Mouse (Mus musculus): ENCODE data around the gene Zan. TPM values are rescaled to one million over a fixed set of nuclear protein-coding genes. Genes with fewer than 3 reads are reported as not detected.
A peak's percentile ranks its signal among the peaks of the same experiment; 100 is the strongest.

Gene Zan
- polyA plus RNA-seq, 1 experiment from 2014 or later = 0.17 TPM

- H3K4me3 ChIP-seq (replicated peaks; ENCODE audit: low read length) = peak overlapping the region; percentile 52
- ATAC-seq (ENCODE audit: low FRiP score) = peak; percentile 83
- peak overlapping the region; percentile 91 for H3K27ac ChIP-seq
- peaks cover 9% of the 10 kb centered on the region; the same call in 1 of the 2 replicates for H3K36me3 ChIP-seq (replicated peaks; ENCODE audit: control insufficient read depth, insufficient read depth)
- peak overlapping the region; percentile 71 for H3K9ac ChIP-seq
- H3K4me2 ChIP-seq (replicated peaks) = peak overlapping the region; percentile 83
- H3K27me3 ChIP-seq (ENCODE audit: control insufficient read depth, insufficient read depth, low read length) = no peaks in the 10 kb centered on the region
- no peaks in the 10 kb centered on the region for H3K9me3 ChIP-seq (ENCODE audit: control insufficient read depth, low read length)
- peaks cover 14% of the 10 kb centered on the region for H3K4me1 ChIP-seq (replicated peaks; ENCODE audit: control insufficient read depth, insufficient read depth, low read length)
- DNase-seq (ENCODE audit: low spot score) = peak; percentile 86
- WGBS = under 1% methylated on average over 24 of the region's 30 CpGs
These were observed 25.8 kb upstream of the Zan start for GRCm38 (mm10) chr5:137502667-137503110.

GRCm38 (mm10) chr5:137501709-137502666, 25.1 kb upstream of the Zan start, which contains the start of gene Pop7:
Pop7 (minus strand) TSS chr5:137502518.
- ATAC-seq (ENCODE audit: low FRiP score) = peak; percentile 96
- H3K4me2 ChIP-seq (replicated peaks) = peak within 1 kb of the TSS; percentile 83
- no peaks in the 10 kb centered on the region for H3K9me3 ChIP-seq (ENCODE audit: control insufficient read depth, low read length)
- H3K27ac ChIP-seq = peak within 1 kb of the TSS; percentile 91
- 2% methylated on average over 64 of the region's 64 CpGs for whole genome bisulfite sequencing
- H3K9ac ChIP-seq = peak within 1 kb of the TSS; percentile 71
- peak; percentile 100 for DNase-seq (ENCODE audit: low spot score)
- peaks cover 14% of the 10 kb centered on the region for H3K4me1 ChIP-seq (replicated peaks; ENCODE audit: control insufficient read depth, insufficient read depth, low read length)
- H3K36me3 ChIP-seq (replicated peaks; ENCODE audit: control insufficient read depth, insufficient read depth) = peaks cover 9% of the 10 kb centered on the region; the same call in 1 of the 2 replicates
- no peaks in the 10 kb centered on the region for H3K27me3 ChIP-seq (ENCODE audit: control insufficient read depth, insufficient read depth, low read length)
- H3K4me3 ChIP-seq (replicated peaks; ENCODE audit: low read length) = peak within 1 kb of the TSS; percentile 52

GRCm38 (mm10) chr5:137500186-137500585, 23.3 kb upstream of the Zan start:
- DNase-seq (ENCODE audit: low spot score) = no peak
- no peak overlapping the region for H3K9ac ChIP-seq
- no peak overlapping the region for H3K27ac ChIP-seq
- no peak overlapping the region for H3K4me2 ChIP-seq (replicated peaks)
- no peaks in the 10 kb centered on the region for H3K9me3 ChIP-seq (ENCODE audit: control insufficient read depth, low read length)
- peaks cover 14% of the 10 kb centered on the region for H3K4me1 ChIP-seq (replicated peaks; ENCODE audit: control insufficient read depth, insufficient read depth, low read length)
- ATAC-seq (ENCODE audit: low FRiP score) = no peak
- WGBS = 90% methylated on average over 7 of the region's 7 CpGs
- peaks cover 9% of the 10 kb centered on the region; the same call in 1 of the 2 replicates for H3K36me3 ChIP-seq (replicated peaks; ENCODE audit: control insufficient read depth, insufficient read depth)
- no peak overlapping the region for H3K4me3 ChIP-seq (replicated peaks; ENCODE audit: low read length)
- H3K27me3 ChIP-seq (ENCODE audit: control insufficient read depth, insufficient read depth, low read length) = no peaks in the 10 kb centered on the region

GRCm38 (mm10) chr5:137493831-137494230, 17.0 kb upstream of the Zan start:
- H3K27me3 ChIP-seq (ENCODE audit: control insufficient read depth, insufficient read depth, low read length) = no peaks in the 10 kb centered on the region
- ATAC-seq (ENCODE audit: low FRiP score) = no peak
- 83% methylated on average over 13 of the region's 13 CpGs for WGBS
- H3K9ac ChIP-seq = no peak overlapping the region
- H3K27ac ChIP-seq = no peak overlapping the region
- H3K4me3 ChIP-seq (replicated peaks; ENCODE audit: low read length) = no peak overlapping the region
- no peaks in the 10 kb centered on the region for H3K4me1 ChIP-seq (replicated peaks; ENCODE audit: control insufficient read depth, insufficient read depth, low read length)
- DNase-seq (ENCODE audit: low spot score) = no peak
- H3K4me2 ChIP-seq (replicated peaks) = no peak overlapping the region
- H3K9me3 ChIP-seq (ENCODE audit: control insufficient read depth, low read length) = no peaks in the 10 kb centered on the region
- no peaks in the 10 kb centered on the region for H3K36me3 ChIP-seq (replicated peaks; ENCODE audit: control insufficient read depth, insufficient read depth)

GRCm38 (mm10) chr5:137491559-137491958, 14.7 kb upstream of the Zan start:
- Histone ChIP-seq H3K27ac (no peak overlapping the region), H3K27me3 (ENCODE audit: control insufficient read depth, insufficient read depth, low read length) (0 out of 2 replicates have a peak, but pooled peaks cover 2% of the 10 kb centered on the region), H3K4me2 (replicated peaks) (no peak overlapping the region), H3K9me3 (ENCODE audit: control insufficient read depth, low read length) (no peaks in the 10 kb centered on the region), H3K9ac (no peak overlapping the region), H3K4me1 (replicated peaks; ENCODE audit: control insufficient read depth, insufficient read depth, low read length) (no peaks in the 10 kb centered on the region), H3K4me3 (replicated peaks; ENCODE audit: low read length) (no peak overlapping the region), H3K36me3 (replicated peaks; ENCODE audit: control insufficient read depth, insufficient read depth) (no peaks in the 10 kb centered on the region)
- DNase-seq (ENCODE audit: low spot score) (no peak), ATAC-seq (ENCODE audit: low FRiP score) (no peak)
- WGBS = 63% methylated on average over 4 of the region's 4 CpGs

GRCm38 (mm10) chr5:137487616-137488015, 10.8 kb upstream of the Zan start:
- H3K36me3 ChIP-seq (replicated peaks; ENCODE audit: control insufficient read depth, insufficient read depth) = no peaks in the 10 kb centered on the region
- H3K4me3 ChIP-seq (replicated peaks; ENCODE audit: low read length) = no peak overlapping the region
- ATAC-seq (ENCODE audit: low FRiP score) = no peak
- no peaks in the 10 kb centered on the region for H3K9me3 ChIP-seq (ENCODE audit: control insufficient read depth, low read length)
- WGBS = 90% methylated on average over 7 of the region's 7 CpGs
- H3K4me2 ChIP-seq (replicated peaks) = no peak overlapping the region
- peaks cover 18% of the 10 kb centered on the region for H3K27me3 ChIP-seq (ENCODE audit: control insufficient read depth, insufficient read depth, low read length)
- H3K9ac ChIP-seq = no peak overlapping the region
- peaks cover 10% of the 10 kb centered on the region; the same call in 1 of the 2 replicates for H3K4me1 ChIP-seq (replicated peaks; ENCODE audit: control insufficient read depth, insufficient read depth, low read length)
- no peak for DNase-seq (ENCODE audit: low spot score)
- no peak overlapping the region for H3K27ac ChIP-seq

- H3K36me3 ChIP-seq (replicated peaks; ENCODE audit: control insufficient read depth, insufficient read depth) = no peaks in the 10 kb centered on the region
- H3K9me3 ChIP-seq (ENCODE audit: control insufficient read depth, low read length) = no peaks in the 10 kb centered on the region
- H3K4me3 ChIP-seq (replicated peaks; ENCODE audit: low read length) = peak overlapping the region; percentile 13
- ATAC-seq (ENCODE audit: low FRiP score) (no peak), DNase-seq (ENCODE audit: low spot score) (no peak)
- H3K9ac ChIP-seq = peak overlapping the region; percentile 39; the same call in 1 of the 2 replicates
- peaks cover 10% of the 10 kb centered on the region; the same call in 1 of the 2 replicates for H3K4me1 ChIP-seq (replicated peaks; ENCODE audit: control insufficient read depth, insufficient read depth, low read length)
- WGBS = 1% methylated on average over 17 of the region's 17 CpGs
- H3K27ac ChIP-seq = no peak overlapping the region
- H3K27me3 ChIP-seq (ENCODE audit: control insufficient read depth, insufficient read depth, low read length) = peaks cover 18% of the 10 kb centered on the region
- peak overlapping the region; percentile 47 for H3K4me2 ChIP-seq (replicated peaks)
These were observed 8.9 kb upstream of the Zan start for GRCm38 (mm10) chr5:137485851-137486155.

GRCm38 (mm10) chr5:137485071-137485850, 8.4 kb upstream of the Zan start:
- 4% methylated on average over 30 of the region's 30 CpGs for WGBS
- peak overlapping the region; percentile 39; the same call in 1 of the 2 replicates for H3K9ac ChIP-seq
- H3K4me2 ChIP-seq (replicated peaks) = peak overlapping the region; percentile 47
- no peak overlapping the region for H3K27ac ChIP-seq
- no peaks in the 10 kb centered on the region for H3K36me3 ChIP-seq (replicated peaks; ENCODE audit: control insufficient read depth, insufficient read depth)
- no peak for ATAC-seq (ENCODE audit: low FRiP score)
- H3K9me3 ChIP-seq (ENCODE audit: control insufficient read depth, low read length) = no peaks in the 10 kb centered on the region
- DNase-seq (ENCODE audit: low spot score) = no peak
- peaks cover 10% of the 10 kb centered on the region; the same call in 1 of the 2 replicates for H3K4me1 ChIP-seq (replicated peaks; ENCODE audit: control insufficient read depth, insufficient read depth, low read length)
- H3K4me3 ChIP-seq (replicated peaks; ENCODE audit: low read length) = peak overlapping the region; percentile 13
- peaks cover 18% of the 10 kb centered on the region for H3K27me3 ChIP-seq (ENCODE audit: control insufficient read depth, insufficient read depth, low read length)

GRCm38 (mm10) chr5:137481897-137482296, 5.0 kb upstream of the Zan start:
- Histone ChIP-seq H3K9ac (no peak overlapping the region), H3K4me1 (replicated peaks; ENCODE audit: control insufficient read depth, insufficient read depth, low read length) (peaks cover 10% of the 10 kb centered on the region; the same call in 1 of the 2 replicates), H3K36me3 (replicated peaks; ENCODE audit: control insufficient read depth, insufficient read depth) (no peaks in the 10 kb centered on the region), H3K9me3 (ENCODE audit: control insufficient read depth, low read length) (no peaks in the 10 kb centered on the region), H3K27ac (no peak overlapping the region), H3K27me3 (ENCODE audit: control insufficient read depth, insufficient read depth, low read length) (peaks cover 18% of the 10 kb centered on the region), H3K4me3 (replicated peaks; ENCODE audit: low read length) (no peak overlapping the region), H3K4me2 (replicated peaks) (no peak overlapping the region)
- ATAC-seq (ENCODE audit: low FRiP score) = no peak
- 6% methylated on average over 8 of the region's 8 CpGs for WGBS
- no peak for DNase-seq (ENCODE audit: low spot score)
